Mouse (Mus musculus): ENCODE measurements around the gene Srgap2. TPM values are rescaled to one million over a fixed set of nuclear protein-coding genes. Genes with fewer than 3 reads are reported as not detected.

The Srgap2 gene
- polyA plus RNA-seq, 2 experiments from 2014 or later: 24.8 to 35.9 TPM

- ATAC-seq: no peak
These were observed 109.9 kb downstream of the Srgap2 start for GRCm38 (mm10) chr1:131417059-131417750.

GRCm38 (mm10) chr1:131403567-131403966 lies 123.6 kb downstream of the Srgap2 start:
- no peak for ATAC-seq

GRCm38 (mm10) chr1:131400844-131401243 lies 126.3 kb downstream of the Srgap2 start:
- ATAC-seq: no peak

- ATAC-seq: no peak
These were observed 129.0 kb downstream of the Srgap2 start for GRCm38 (mm10) chr1:131398181-131398580.

GRCm38 (mm10) chr1:131384406-131384805 lies 142.7 kb downstream of the Srgap2 start:
- ATAC-seq: peak; percentile 92

GRCm38 (mm10) chr1:131382184-131382583 lies 145.0 kb downstream of the Srgap2 start:
- no peak for ATAC-seq

GRCm38 (mm10) chr1:131380254-131380653 lies 146.9 kb downstream of the Srgap2 start:
- ATAC-seq: no peak

GRCm38 (mm10) chr1:131378914-131379474 lies 148.2 kb downstream of the Srgap2 start:
- peak; percentile 43 for ATAC-seq

GRCm38 (mm10) chr1:131378081-131378913 lies 148.9 kb downstream of the Srgap2 start:
- no peak for ATAC-seq

- peak; percentile 96 for ATAC-seq
These were observed 161.3 kb downstream of the Srgap2 start for GRCm38 (mm10) chr1:131365832-131366231.

- ATAC-seq: no peak
These were observed 162.7 kb downstream of the Srgap2 start for GRCm38 (mm10) chr1:131364432-131364831.

- no peak for ATAC-seq
These were observed 163.3 kb downstream of the Srgap2 start for GRCm38 (mm10) chr1:131363887-131364286.

- ATAC-seq: no peak
These were observed 165.1 kb downstream of the Srgap2 start for GRCm38 (mm10) chr1:131362089-131362488.

GRCm38 (mm10) chr1:131360800-131361199 lies 166.4 kb downstream of the Srgap2 start:
- no peak for ATAC-seq

- ATAC-seq: no peak
These were observed 167.5 kb downstream of the Srgap2 start for GRCm38 (mm10) chr1:131359609-131360008.

- no peak for ATAC-seq
These were observed 169.9 kb downstream of the Srgap2 start for GRCm38 (mm10) chr1:131357213-131357612.

GRCm38 (mm10) chr1:131351436-131351835 lies 175.7 kb downstream of the Srgap2 start:
- ATAC-seq: no peak

GRCm38 (mm10) chr1:131349993-131350510 lies 177.1 kb downstream of the Srgap2 start:
- no peak for ATAC-seq

GRCm38 (mm10) chr1:131347708-131348107 lies 179.4 kb downstream of the Srgap2 start:
- ATAC-seq: no peak

- no peak for ATAC-seq
These were observed 180.1 kb downstream of the Srgap2 start for GRCm38 (mm10) chr1:131346916-131347555.

- ATAC-seq: no peak
These were observed 181.4 kb downstream of the Srgap2 start for GRCm38 (mm10) chr1:131345422-131346419.

Measured in activated CD4-positive, CD25-positive, alpha-beta regulatory T cell, adult 4 months (primary cell).